Mouse (Mus musculus) kidney, adult 2 months (tissue): Measurements from ENCODE around the gene Dlec1.

Experiments
- CTCF ChIP-seq: fragments of 200-500 bp; conservative IDR thresholded peaks from 2 replicates; pipeline ENCODE4 v1.5.1; 2011; ENCODE audit warnings: low read depth, mild to moderate bottlenecking, control low read depth, low read length, moderate library complexity, mixed read lengths; ENCODE audit not compliant: insufficient read depth, insufficient read length
- POLR2A ChIP-seq: fragments of 200-500 bp; IDR thresholded peaks from one replicate; pipeline ENCODE4 v1.6.1; 2011; ENCODE audit warnings: low read depth, low read length, control low read depth

DNA sequence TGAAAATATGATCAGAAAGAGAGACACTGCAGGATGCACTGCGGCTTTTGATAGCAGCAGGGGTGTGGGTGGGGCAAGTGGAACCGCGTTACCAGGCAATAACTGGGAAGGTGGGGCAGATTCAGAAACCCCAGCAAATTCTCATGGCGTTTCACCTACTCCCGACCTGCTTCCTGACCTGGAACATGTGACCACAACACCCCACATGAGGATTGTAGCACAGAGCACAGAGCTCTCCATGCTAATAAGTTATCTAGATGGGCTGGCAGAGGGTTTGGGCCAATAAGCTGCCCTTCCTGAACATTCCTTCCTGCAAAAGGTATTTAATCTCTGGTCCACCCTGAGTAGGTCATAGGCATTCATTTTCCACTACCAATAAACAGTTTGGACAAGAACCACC lies 28.4 kb downstream of the Dlec1 start:
- TF ChIP-seq CTCF: no peak
- no peak for TF ChIP-seq POLR2A
